Mouse (Mus musculus): ENCODE data around the gene Nr2c1.

Gene Nr2c1

GRCm38 (mm10) chr10:94147756-94148531, at the start of gene Nr2c1:
Gene Nr2c1, plus strand, starts transcription at chr10:94148023.
- DNase-seq: peak; percentile 99

DNA sequence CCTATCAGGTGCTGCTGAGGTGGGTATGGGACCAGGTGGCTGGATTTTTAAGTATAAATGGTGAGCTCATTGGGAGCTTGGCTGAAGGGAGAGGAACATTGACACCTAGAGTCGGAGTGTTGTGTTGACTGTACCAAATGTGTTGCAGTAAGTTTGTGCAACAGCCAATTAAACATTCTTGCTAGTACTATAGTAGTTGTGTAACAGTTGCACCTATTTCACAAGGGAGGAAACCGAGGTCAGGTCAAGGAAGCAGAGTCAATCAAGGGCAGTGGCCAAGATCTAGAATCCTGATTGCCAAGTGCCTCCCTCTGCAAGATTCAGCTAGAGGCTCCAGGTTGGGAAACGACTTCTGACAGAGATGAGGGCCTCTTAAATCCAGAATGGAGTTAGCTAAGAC, 49.7 kb upstream of the Nr2c1 start:
- peak; percentile 14 for DNase-seq

DNA sequence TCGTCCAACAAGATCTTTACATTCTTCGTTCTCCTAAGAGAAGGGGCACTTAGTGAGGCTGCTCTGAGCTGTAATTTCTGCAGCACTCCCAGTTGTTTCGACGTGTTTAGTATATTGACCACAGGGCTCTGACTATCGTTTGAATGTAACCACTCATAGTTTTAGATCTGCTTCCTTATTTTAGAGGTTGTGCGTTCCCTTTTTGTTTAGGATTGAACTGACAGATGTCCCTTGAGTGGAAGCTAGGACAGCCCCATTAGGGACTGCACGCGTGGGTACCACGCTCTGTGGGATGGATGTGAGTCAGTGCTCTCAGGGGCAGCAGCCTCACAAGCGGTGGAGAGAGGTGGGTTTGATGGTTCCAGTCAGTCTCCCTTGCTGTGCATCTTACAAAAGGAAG, 42.3 kb upstream of the Nr2c1 start:
- DNase-seq: no peak

DNA sequence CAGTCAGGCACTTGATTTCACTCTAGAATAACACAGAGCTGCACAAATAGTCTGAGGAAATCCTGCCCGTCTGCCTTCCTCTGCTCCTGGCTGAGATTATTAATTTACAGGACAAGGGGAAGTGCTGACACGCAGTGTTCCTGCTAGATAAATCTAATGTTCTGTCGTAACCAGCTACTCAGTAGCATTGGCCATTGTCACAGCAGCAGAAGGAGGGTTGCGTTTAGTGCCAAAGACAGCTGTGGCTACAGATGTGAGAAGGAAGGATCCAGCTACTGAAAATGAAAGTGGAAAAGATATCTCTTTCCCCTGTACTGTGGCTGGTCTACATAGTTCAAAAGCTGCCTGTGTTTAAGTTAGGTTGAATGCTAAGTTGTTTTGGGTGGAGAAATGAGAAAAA, 40.7 kb upstream of the Nr2c1 start:
- peak; percentile 98 for DNase-seq

- peak; percentile 36 for DNase-seq
Observed at GRCm38 (mm10) chr10:94107607-94108006, 40.2 kb upstream of the Nr2c1 start.

- DNase-seq: peak; percentile 64
Observed at GRCm38 (mm10) chr10:94108791-94109190, 39.0 kb upstream of the Nr2c1 start.

GRCm38 (mm10) chr10:94110834-94111754, 36.7 kb upstream of the Nr2c1 start:
- peak; percentile 82 for DNase-seq

GRCm38 (mm10) chr10:94112207-94112606, 35.6 kb upstream of the Nr2c1 start:
- peak; percentile 1 for DNase-seq

DNA sequence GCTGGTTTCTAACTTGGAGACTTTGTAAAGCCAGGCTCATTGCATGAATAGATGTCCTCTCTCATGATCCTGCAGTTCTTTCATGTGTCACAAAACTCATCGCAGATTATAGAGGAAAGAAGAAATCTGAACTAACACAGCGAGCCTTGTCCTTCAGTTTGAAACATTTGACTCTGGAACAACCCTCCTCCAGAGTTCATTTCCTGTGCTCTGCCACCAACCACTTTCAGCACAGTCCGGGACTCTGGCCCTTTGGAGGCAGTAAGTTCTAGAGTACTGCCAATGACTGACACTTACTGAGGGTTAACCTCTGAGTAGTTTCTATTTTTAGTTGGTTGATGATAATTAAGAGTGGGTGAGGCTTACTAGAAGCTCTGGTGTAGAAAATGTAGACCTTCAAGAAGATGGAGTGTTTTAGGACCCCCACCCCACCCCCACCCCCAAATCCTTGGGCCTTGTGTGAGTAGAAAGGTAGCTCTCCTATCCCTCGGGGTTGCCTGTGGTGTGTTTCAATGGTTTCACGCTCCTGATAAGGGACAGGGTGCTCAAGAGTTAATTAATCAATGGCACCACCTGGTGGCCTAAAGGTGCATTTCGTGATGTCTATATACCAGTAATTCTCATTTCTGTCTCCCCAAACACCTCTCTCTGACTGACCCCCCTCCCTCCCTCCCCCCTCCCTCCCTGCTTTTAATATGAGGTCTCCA, 31.8 kb upstream of the Nr2c1 start:
- DNase-seq: peak; percentile 95

GRCm38 (mm10) chr10:94116781-94117340, 31.0 kb upstream of the Nr2c1 start:
- peak; percentile 90 for DNase-seq

- no peak for DNase-seq
Observed at GRCm38 (mm10) chr10:94117916-94118315, 29.9 kb upstream of the Nr2c1 start.

GRCm38 (mm10) chr10:94118993-94119392, 28.8 kb upstream of the Nr2c1 start:
- DNase-seq: no peak

GRCm38 (mm10) chr10:94120676-94121075, 27.1 kb upstream of the Nr2c1 start:
- DNase-seq: no peak

GRCm38 (mm10) chr10:94122595-94122994, 25.2 kb upstream of the Nr2c1 start:
- peak; percentile 94 for DNase-seq

DNA sequence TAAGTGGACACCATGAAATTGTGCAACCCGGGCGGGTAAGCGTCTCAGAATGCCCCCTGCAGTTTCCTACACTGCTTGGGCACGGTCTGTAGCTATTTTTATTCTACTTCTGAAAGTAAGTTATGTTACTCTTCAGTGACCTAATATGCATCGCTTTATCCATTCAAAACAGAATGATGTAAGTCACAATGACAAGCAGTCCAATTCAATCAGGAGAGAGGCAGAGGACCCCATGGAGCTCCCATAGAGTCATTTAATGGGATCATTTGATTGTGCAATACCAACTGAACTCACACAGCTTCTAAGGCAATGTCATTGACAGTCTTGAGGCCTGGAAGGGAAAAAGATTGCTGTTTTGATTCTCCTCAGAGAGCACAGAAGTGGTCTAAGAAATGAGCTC, 24.2 kb upstream of the Nr2c1 start:
- no peak for DNase-seq

DNA sequence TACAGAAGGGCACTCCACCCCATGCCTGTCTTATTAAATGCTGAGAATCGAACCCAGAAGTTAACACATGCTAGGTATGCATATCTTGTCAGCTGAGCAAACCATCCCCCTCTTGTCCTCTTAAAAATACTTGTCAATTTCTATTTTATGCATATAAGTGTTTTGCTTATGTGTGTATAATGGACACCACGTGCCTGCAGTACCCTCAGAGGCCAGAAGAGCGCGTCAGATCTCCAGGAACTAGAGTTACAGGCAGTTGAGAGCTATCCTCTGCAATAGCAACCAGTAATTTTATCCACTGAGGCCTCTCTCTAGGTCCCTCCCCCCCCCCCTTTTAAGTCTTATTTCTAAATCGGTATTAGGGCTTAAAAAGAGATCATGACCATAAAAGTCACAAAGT, 23.4 kb upstream of the Nr2c1 start:
- DNase-seq: no peak

DNA sequence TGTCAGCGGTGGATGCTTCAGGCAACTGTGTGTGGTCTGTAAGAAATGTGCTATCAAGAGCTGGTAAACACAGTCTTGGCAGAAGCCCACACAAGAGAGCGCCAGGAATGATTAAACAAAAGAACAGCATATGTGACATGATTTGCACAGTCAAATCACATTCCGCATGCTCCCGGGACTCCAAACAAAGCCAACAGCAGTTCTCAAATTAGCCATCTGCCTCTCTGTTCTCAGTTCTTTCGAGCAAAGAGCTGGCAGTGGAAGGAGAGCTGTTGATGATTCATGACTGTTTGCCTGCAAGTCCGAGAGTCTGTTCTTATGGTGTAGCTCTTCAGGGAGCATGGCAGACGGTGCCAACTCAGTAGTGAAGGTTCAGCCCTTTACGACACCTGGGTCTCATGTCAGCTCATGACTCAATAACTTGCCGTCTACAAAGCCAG, 18.1 kb upstream of the Nr2c1 start:
- DNase-seq: peak; percentile 92

DNA sequence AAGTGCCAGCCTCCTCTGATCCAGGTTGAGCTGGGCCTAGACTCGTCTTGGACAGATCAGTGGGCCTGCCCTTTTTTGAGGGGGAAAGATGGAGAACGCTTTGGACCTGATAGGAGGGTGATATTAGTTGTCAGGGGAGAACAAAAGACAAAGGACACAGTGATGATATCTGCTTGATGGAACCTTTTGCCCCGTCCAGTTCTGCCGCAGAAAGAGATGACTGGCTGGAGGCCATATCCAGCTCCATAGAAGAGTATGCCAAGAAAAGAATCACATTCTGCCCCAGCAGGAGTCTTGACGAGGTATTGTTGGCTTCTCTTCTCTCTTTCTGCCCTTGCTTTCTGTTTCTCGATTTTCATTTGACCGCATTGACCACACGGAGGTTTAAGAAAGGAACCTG, 14.7 kb upstream of the Nr2c1 start:
- no peak for DNase-seq

GRCm38 (mm10) chr10:94133674-94134073, 14.1 kb upstream of the Nr2c1 start:
- no peak for DNase-seq

- no peak for DNase-seq
Observed at GRCm38 (mm10) chr10:94134535-94135390, 13.1 kb upstream of the Nr2c1 start.

DNA sequence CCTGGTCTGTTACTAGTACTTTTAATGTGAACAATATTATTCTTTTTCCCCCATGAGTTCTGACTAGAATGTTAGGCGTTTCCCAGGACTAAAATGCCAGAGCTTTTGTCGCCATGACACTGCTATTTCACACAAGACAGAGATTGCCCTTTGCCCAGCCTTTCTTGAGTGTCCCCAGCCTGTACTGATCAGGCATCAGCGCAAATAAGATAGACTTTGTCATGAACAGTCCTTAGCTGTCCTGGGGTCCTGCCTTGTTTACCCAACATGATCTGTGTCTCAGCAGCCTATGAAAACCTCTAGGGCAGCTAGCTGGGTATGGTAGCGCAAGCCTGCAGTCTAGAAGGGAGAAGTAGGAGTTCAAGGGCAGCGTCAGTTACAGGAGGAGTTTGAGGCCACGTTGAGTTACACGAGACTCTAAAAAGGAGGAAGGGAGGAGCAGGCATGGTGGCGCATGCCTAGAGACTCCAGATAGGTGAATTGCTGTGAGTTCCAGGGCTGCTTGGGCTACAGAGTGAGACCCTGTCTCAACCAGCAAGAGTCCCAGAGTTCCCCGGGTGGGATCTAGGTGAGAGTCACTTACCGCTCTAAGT, 8.8 kb upstream of the Nr2c1 start:
- DNase-seq: no peak

Measured in heart, adult 11 months (tissue).